Mouse (Mus musculus): ENCODE measurements around the gene Kif1bp. TPM values are rescaled to one million over a fixed set of nuclear protein-coding genes. Genes with fewer than 3 reads are reported as not detected.

Kif1bp gene
- polyA plus RNA-seq, 1 experiment = 6.1 TPM

- no peaks in the 10 kb centered on the region for H3K4me1 ChIP-seq (ENCODE audit: control insufficient read depth, insufficient read depth, low read length)
- no peak overlapping the region for H3K4me3 ChIP-seq (replicated peaks; ENCODE audit: control insufficient read depth, low read depth, low read length)
- no peak for TF ChIP-seq POLR2A (IDR thresholded peaks at IDR 0.05; ENCODE audit: borderline replicate concordance, control insufficient read depth, low read depth, low read length)
- H3K27ac ChIP-seq (ENCODE audit: control insufficient read depth, insufficient read depth, low read depth, low read length, poor library complexity) = no peak overlapping the region
- 61% methylated on average over 7 of the region's 7 CpGs for WGBS
Measured at GRCm38 (mm10) chr10:62570126-62570871, 8.0 kb downstream of the Kif1bp start.

GRCm38 (mm10) chr10:62568861-62569260 lies 9.4 kb downstream of the Kif1bp start:
- no peak overlapping the region for H3K4me3 ChIP-seq (replicated peaks; ENCODE audit: control insufficient read depth, low read depth, low read length)
- 49% methylated on average over 4 of the region's 4 CpGs for WGBS
- H3K27ac ChIP-seq (ENCODE audit: control insufficient read depth, insufficient read depth, low read depth, low read length, poor library complexity) = no peak overlapping the region
- no peak for TF ChIP-seq POLR2A (IDR thresholded peaks at IDR 0.05; ENCODE audit: borderline replicate concordance, control insufficient read depth, low read depth, low read length)
- TF ChIP-seq CTCF (IDR thresholded peaks at IDR 0.05; ENCODE audit: control insufficient read depth, insufficient read depth, low read length) = no peak
- H3K4me1 ChIP-seq (ENCODE audit: control insufficient read depth, insufficient read depth, low read length) = no peaks in the 10 kb centered on the region

- 84% methylated on average over 1 of the region's 1 CpGs for WGBS
- TF ChIP-seq POLR2A (IDR thresholded peaks at IDR 0.05; ENCODE audit: borderline replicate concordance, control insufficient read depth, low read depth, low read length) (no peak), CTCF (IDR thresholded peaks at IDR 0.05; ENCODE audit: control insufficient read depth, insufficient read depth, low read length) (peak; percentile 78)
- no peak overlapping the region for H3K4me3 ChIP-seq (replicated peaks; ENCODE audit: control insufficient read depth, low read depth, low read length)
- H3K27ac ChIP-seq (ENCODE audit: control insufficient read depth, insufficient read depth, low read depth, low read length, poor library complexity) = no peak overlapping the region
- peaks cover 6% of the 10 kb centered on the region; the same call in 1 of the 2 replicates for H3K4me1 ChIP-seq (ENCODE audit: control insufficient read depth, insufficient read depth, low read length)
Measured at GRCm38 (mm10) chr10:62557736-62558135, 20.5 kb downstream of the Kif1bp start.

- H3K4me1 ChIP-seq (ENCODE audit: control insufficient read depth, insufficient read depth, low read length) = peaks cover 6% of the 10 kb centered on the region; the same call in 1 of the 2 replicates
- H3K4me3 ChIP-seq (replicated peaks; ENCODE audit: control insufficient read depth, low read depth, low read length) = no peak overlapping the region
- 38% methylated on average over 6 of the region's 6 CpGs for WGBS
- H3K27ac ChIP-seq (ENCODE audit: control insufficient read depth, insufficient read depth, low read depth, low read length, poor library complexity) = peak overlapping the region; percentile 28
- no peak for TF ChIP-seq CTCF (IDR thresholded peaks at IDR 0.05; ENCODE audit: control insufficient read depth, insufficient read depth, low read length)
- TF ChIP-seq POLR2A (IDR thresholded peaks at IDR 0.05; ENCODE audit: borderline replicate concordance, control insufficient read depth, low read depth, low read length) = no peak
Measured at GRCm38 (mm10) chr10:62556558-62556901, 21.7 kb downstream of the Kif1bp start.

- H3K27ac ChIP-seq (ENCODE audit: control insufficient read depth, insufficient read depth, low read depth, low read length, poor library complexity) = peak overlapping the region; percentile 5
- WGBS = 38% methylated on average over 11 of the region's 11 CpGs
- TF ChIP-seq CTCF (IDR thresholded peaks at IDR 0.05; ENCODE audit: control insufficient read depth, insufficient read depth, low read length) = no peak
- no peak for TF ChIP-seq POLR2A (IDR thresholded peaks at IDR 0.05; ENCODE audit: borderline replicate concordance, control insufficient read depth, low read depth, low read length)
Measured at GRCm38 (mm10) chr10:62555705-62556557, 22.3 kb downstream of the Kif1bp start.

GRCm38 (mm10) chr10:62553611-62554091 lies 24.6 kb downstream of the Kif1bp start:
- no peak overlapping the region for H3K4me3 ChIP-seq (replicated peaks; ENCODE audit: control insufficient read depth, low read depth, low read length)
- WGBS = 1% methylated on average over 12 of the region's 12 CpGs

More at GRCm38 (mm10) chr10:62555705-62556557, 22.3 kb downstream of the Kif1bp start:
- H3K4me1 ChIP-seq (ENCODE audit: control insufficient read depth, insufficient read depth, low read length) = peaks cover 6% of the 10 kb centered on the region; the same call in 1 of the 2 replicates
- no peak overlapping the region for H3K4me3 ChIP-seq (replicated peaks; ENCODE audit: control insufficient read depth, low read depth, low read length)

GRCm38 (mm10) chr10:62550787-62551300 lies 27.4 kb downstream of the Kif1bp start:
- H3K4me1 ChIP-seq (ENCODE audit: control insufficient read depth, insufficient read depth, low read length) = peaks cover 4% of the 10 kb centered on the region
- no peak overlapping the region for H3K4me3 ChIP-seq (replicated peaks; ENCODE audit: control insufficient read depth, low read depth, low read length)
- TF ChIP-seq POLR2A (IDR thresholded peaks at IDR 0.05; ENCODE audit: borderline replicate concordance, control insufficient read depth, low read depth, low read length) = no peak
- H3K27ac ChIP-seq (ENCODE audit: control insufficient read depth, insufficient read depth, low read depth, low read length, poor library complexity) = no peak overlapping the region
- WGBS = 54% methylated on average over 7 of the region's 7 CpGs

More at GRCm38 (mm10) chr10:62553611-62554091, 24.6 kb downstream of the Kif1bp start:
- peaks cover 7% of the 10 kb centered on the region for H3K4me1 ChIP-seq (ENCODE audit: control insufficient read depth, insufficient read depth, low read length)
- TF ChIP-seq POLR2A (IDR thresholded peaks at IDR 0.05; ENCODE audit: borderline replicate concordance, control insufficient read depth, low read depth, low read length) (no peak), CTCF (IDR thresholded peaks at IDR 0.05; ENCODE audit: control insufficient read depth, insufficient read depth, low read length) (no peak)
- peak overlapping the region; percentile 60 for H3K27ac ChIP-seq (ENCODE audit: control insufficient read depth, insufficient read depth, low read depth, low read length, poor library complexity)
